Comparison of ENCODE assay signal across 27 mouse cellular contexts in genomic region chr1:82188549-82189231, GRCm38 (mm10). TPM values are rescaled to one million over a fixed set of nuclear protein-coding genes. Genes with fewer than 3 reads are reported as not detected.
DNase-seq lines count a peak whose midpoint lies in the region; ATAC-seq and TF ChIP-seq lines count a peak whose summit lies in the region.
"Had no signal": no experiment of that assay in that cellular context is flagged by ENCODE, and none has a peak within 500 bp of the region (broad histone marks: within the 10 kb centered on the region; RNA-seq: fewer than 3 reads in every experiment).

No protein-coding gene starts in this region.

- no peaks in the 10 kb centered on the region for H3K79me2 ChIP-seq in liver, adult 2 months (ENCODE audit: control insufficient read depth, insufficient read depth, low read length)

- no peak for TF ChIP-seq POLR2A in liver, adult 2 months (IDR thresholded peaks at IDR 0.05; ENCODE audit: extremely low read depth, insufficient read depth, low read length)

- TF ChIP-seq EP300 in liver, postnatal 0 days (IDR thresholded peaks at IDR 0.05; ENCODE audit: low read depth): no peak

- no peak for TF ChIP-seq CTCF in intestine, postnatal 0 days (IDR thresholded peaks at IDR 0.05; ENCODE audit: low read depth)
- TF ChIP-seq CTCF in liver, adult 2 months (IDR thresholded peaks at IDR 0.05; ENCODE audit: low read depth, low read length): no peak
- TF ChIP-seq CTCF in liver, postnatal 0 days (IDR thresholded peaks at IDR 0.05; ENCODE audit: low read depth): no peak

- ATAC-seq in intestine, embryonic 14.5 days (replicated peaks; ENCODE audit: low FRiP score, low TSS enrichment, low read depth): peak; percentile 62; the same call in 1 of the 2 replicates
- no peak for ATAC-seq in intestine, postnatal 0 days
- no peak for ATAC-seq in liver, postnatal 0 days
- ATAC-seq in neural tube, embryonic 15.5 days (ENCODE audit: low FRiP score): peak; percentile 45; the same call in 1 of the 2 replicates
- ATAC-seq: CD4-positive, CD25-positive, alpha-beta regulatory T cell, adult 4 months; forebrain, embryonic 14.5 days had no signal

- WGBS in intestine, embryonic 14.5 days: 67% methylated on average over 10 of the region's 10 CpGs
- WGBS in intestine, postnatal 0 days: 48% methylated on average over 10 of the region's 10 CpGs
- 25% methylated on average over 10 of the region's 10 CpGs for WGBS in liver, adult 2 months
- 71% methylated on average over 10 of the region's 10 CpGs for WGBS in liver, postnatal 0 days (ENCODE audit: insufficient replicate concordance)
- 62% methylated on average over 10 of the region's 10 CpGs for WGBS in neural tube, embryonic 15.5 days
- 89% methylated on average over 10 of the region's 10 CpGs for WGBS in hindbrain, embryonic 10.5 days

- H3K4me1 ChIP-seq in intestine, embryonic 14.5 days (replicated peaks; ENCODE audit: control insufficient read depth, insufficient read depth, low read length): no peaks in the 10 kb centered on the region; the same call in 1 of the 2 replicates
- H3K4me1 ChIP-seq in intestine, postnatal 0 days (replicated peaks; ENCODE audit: control insufficient read depth, insufficient read depth, low read length): no peaks in the 10 kb centered on the region
- H3K4me1 ChIP-seq in liver, adult 2 months (ENCODE audit: control insufficient read depth, insufficient read depth, low read length): peaks cover 16% of the 10 kb centered on the region; the same call in 1 of the 2 replicates
- H3K4me1 ChIP-seq in liver, postnatal 0 days (ENCODE audit: insufficient read depth): peaks cover 7% of the 10 kb centered on the region; the same call in 1 of the 2 replicates
- peaks cover 13% of the 10 kb centered on the region for H3K4me1 ChIP-seq in neural tube, embryonic 15.5 days
- H3K4me1 ChIP-seq in hindbrain, embryonic 10.5 days (replicated peaks): no peaks in the 10 kb centered on the region

- no peaks in the 10 kb centered on the region for H3K27me3 ChIP-seq in intestine, embryonic 14.5 days (replicated peaks; ENCODE audit: control insufficient read depth, insufficient read depth, low read length)
- H3K27me3 ChIP-seq in intestine, postnatal 0 days (replicated peaks; ENCODE audit: control insufficient read depth, insufficient read depth, low read length): no peaks in the 10 kb centered on the region
- H3K27me3 ChIP-seq in liver, adult 2 months (ENCODE audit: control insufficient read depth, insufficient read depth, low read length): no peaks in the 10 kb centered on the region
- no peaks in the 10 kb centered on the region for H3K27me3 ChIP-seq in liver, postnatal 0 days (ENCODE audit: insufficient read depth, low read length)
- no peaks in the 10 kb centered on the region for H3K27me3 ChIP-seq in neural tube, embryonic 15.5 days (replicated peaks)
- H3K27me3 ChIP-seq in hindbrain, embryonic 10.5 days (ENCODE audit: insufficient read depth, poor library complexity, severe bottlenecking): no peaks in the 10 kb centered on the region
- H3K27me3 ChIP-seq: heart, embryonic 13.5 days; hindbrain, embryonic 13.5 days had no signal

- no peaks in the 10 kb centered on the region for H3K36me3 ChIP-seq in intestine, embryonic 14.5 days (ENCODE audit: control insufficient read depth, insufficient read depth, low read length)
- H3K36me3 ChIP-seq in intestine, postnatal 0 days (ENCODE audit: control insufficient read depth, insufficient read depth): no peaks in the 10 kb centered on the region
- no peaks in the 10 kb centered on the region for H3K36me3 ChIP-seq in liver, adult 2 months (ENCODE audit: control insufficient read depth, insufficient read depth, low read length)
- H3K36me3 ChIP-seq in liver, postnatal 0 days (replicated peaks; ENCODE audit: insufficient read depth, low read length): no peaks in the 10 kb centered on the region
- H3K36me3 ChIP-seq in neural tube, embryonic 15.5 days: no peaks in the 10 kb centered on the region
- H3K36me3 ChIP-seq in hindbrain, embryonic 10.5 days: no peaks in the 10 kb centered on the region
- H3K36me3 ChIP-seq: heart, embryonic 10.5 days; heart, embryonic 13.5 days; hindbrain, embryonic 13.5 days had no signal

- no peaks in the 10 kb centered on the region for H3K9me3 ChIP-seq in intestine, embryonic 14.5 days (ENCODE audit: control insufficient read depth, low read length)
- H3K9me3 ChIP-seq in intestine, postnatal 0 days (ENCODE audit: control insufficient read depth): no peaks in the 10 kb centered on the region
- H3K9me3 ChIP-seq in liver, postnatal 0 days (ENCODE audit: low read length): no peaks in the 10 kb centered on the region
- no peaks in the 10 kb centered on the region for H3K9me3 ChIP-seq in neural tube, embryonic 15.5 days (replicated peaks)
- no peaks in the 10 kb centered on the region for H3K9me3 ChIP-seq in hindbrain, embryonic 10.5 days
- H3K9me3 ChIP-seq: heart, embryonic 10.5 days; heart, embryonic 13.5 days; hindbrain, embryonic 13.5 days had no signal

- no peak for DNase-seq in intestine, embryonic 14.5 days (ENCODE audit: low spot score)
- peak; percentile 87 for DNase-seq in liver, adult 2 months (ENCODE audit: extremely low read depth, low read depth, low spot score)
- no peak for DNase-seq in liver, postnatal 0 days
- DNase-seq in gonadal fat pad, adult 2 months (ENCODE audit: low read depth): peak; percentile 60
- no peak for DNase-seq in hindbrain, embryonic 10.5 days (ENCODE audit: low spot score)
- DNase-seq: cerebellum, adult 11-12 months; cerebellum, adult 8-10 months; cerebellum, postnatal 36 days had no signal

- H3K9ac ChIP-seq in intestine, embryonic 14.5 days (ENCODE audit: low read length): no peak overlapping the region
- H3K9ac ChIP-seq in intestine, postnatal 0 days (ENCODE audit: low read depth, low read length): no peak overlapping the region
- H3K9ac ChIP-seq in liver, adult 2 months (ENCODE audit: low read depth, low read length): no peak overlapping the region
- no peak overlapping the region for H3K9ac ChIP-seq in liver, postnatal 0 days (replicated peaks)
- H3K9ac ChIP-seq in neural tube, embryonic 15.5 days (replicated peaks): no peak overlapping the region
- H3K9ac ChIP-seq: forebrain, postnatal 0 days; heart, embryonic 13.5 days; hindbrain, embryonic 13.5 days had no signal

- no peak overlapping the region for H3K4me3 ChIP-seq in intestine, embryonic 14.5 days (ENCODE audit: low read depth, low read length)
- no peak overlapping the region for H3K4me3 ChIP-seq in intestine, postnatal 0 days (ENCODE audit: low read depth, low read length)
- no peak overlapping the region for H3K4me3 ChIP-seq in liver, adult 2 months (ENCODE audit: insufficient read depth, low read depth, low read length)
- H3K4me3 ChIP-seq in liver, postnatal 0 days (ENCODE audit: low read depth, low read length): no peak overlapping the region
- H3K4me3 ChIP-seq in neural tube, embryonic 15.5 days (replicated peaks): no peak overlapping the region
- no peak overlapping the region for H3K4me3 ChIP-seq in hindbrain, embryonic 10.5 days
- H3K4me3 ChIP-seq: gastrocnemius, adult 2 months; heart, adult 2 months; heart, embryonic 10.5 days; heart, embryonic 13.5 days; hindbrain, embryonic 13.5 days had no signal

- H3K27ac ChIP-seq in intestine, embryonic 14.5 days (ENCODE audit: low read depth): no peak overlapping the region
- H3K27ac ChIP-seq in intestine, postnatal 0 days (ENCODE audit: low read depth, low read length): no peak overlapping the region
- H3K27ac ChIP-seq in liver, adult 2 months (replicated peaks; ENCODE audit: insufficient read depth, low read depth, low read length): peak overlapping the region; percentile 58
- no peak overlapping the region for H3K27ac ChIP-seq in liver, postnatal 0 days (ENCODE audit: low read depth)
- H3K27ac ChIP-seq in neural tube, embryonic 15.5 days (replicated peaks): no peak overlapping the region
- no peak overlapping the region for H3K27ac ChIP-seq in hindbrain, embryonic 10.5 days
- H3K27ac ChIP-seq: gastrocnemius, adult 2 months; heart, adult 2 months; heart, embryonic 10.5 days; heart, embryonic 13.5 days; hindbrain, embryonic 13.5 days had no signal

- no peak overlapping the region for H3K4me2 ChIP-seq in intestine, embryonic 14.5 days (ENCODE audit: low read length)
- no peak overlapping the region for H3K4me2 ChIP-seq in intestine, postnatal 0 days (replicated peaks; ENCODE audit: low read depth)
- H3K4me2 ChIP-seq in liver, postnatal 0 days (ENCODE audit: low read depth, low read length): no peak overlapping the region
- no peak overlapping the region for H3K4me2 ChIP-seq in neural tube, embryonic 15.5 days
- H3K4me2 ChIP-seq: heart, embryonic 13.5 days; hindbrain, embryonic 13.5 days had no signal

RNA-seq across cellular contexts. Expression of gene Gm9747, which starts 44.2 kb away (rescaled TPM):
- polyA plus RNA-seq in intestine, embryonic 14.5 days (2014; fragmentation: Nextera tagmentation; extraction: Ambion mirVana): 13.0 and 14.2 TPM in 2 replicates
- 3.6 and 3.8 TPM in 2 replicates for polyA plus RNA-seq in intestine, postnatal 0 days (2015; fragmentation: Nextera tagmentation; extraction: Ambion mirVana)
- total RNA-seq in liver, adult 2 months (2014; rRNA removed): not detected in 2 replicates
- 0.05 TPM in 1 of 2 replicates, not detected in the other for polyA plus RNA-seq in liver, adult 2 months (2012; rRNA removed)
- 3.4 and 3.9 TPM in 2 replicates for polyA plus RNA-seq in liver, postnatal 0 days (2015; fragmentation: Nextera tagmentation; extraction: Ambion mirVana)
- 0.05 and 0.23 TPM in 2 replicates for polyA plus RNA-seq in gonadal fat pad, adult 2 months (2012; rRNA removed)
- polyA plus RNA-seq in neural tube, embryonic 15.5 days (2015; fragmentation: Nextera tagmentation; extraction: Ambion mirVana): 26.1 and 28.6 TPM in 2 replicates
- 23.3 and 25.1 TPM in 2 replicates for polyA plus RNA-seq in hindbrain, embryonic 10.5 days (2016; fragmentation: Nextera tagmentation; extraction: Ambion mirVana)
- total RNA-seq: adrenal gland, adult 2 months; adrenal gland, postnatal 14 days; adrenal gland, postnatal 4 days; forebrain, postnatal 0 days; gastrocnemius, adult 2 months; gastrocnemius, postnatal 14 days; gastrocnemius, postnatal 4 days; heart, adult 2 months; heart, postnatal 14 days; hematopoietic stem cell, adult 5-6 weeks; MEL had no signal
- polyA plus RNA-seq: adrenal gland, adult 2 months; CD4-positive, CD25-positive, alpha-beta regulatory T cell, adult 4 months; cortical plate, adult 2 months had no signal

Comparison
In these comparisons a context has a peak if more than half of its experiments do, and no peak if none do; other contexts are left out.
1. ATAC-seq: peak in intestine, embryonic 14.5 days (single experiment) and neural tube, embryonic 15.5 days (single experiment); none in intestine, postnatal 0 days (single experiment) and liver, postnatal 0 days (single experiment).
2. DNase-seq: peak in liver, adult 2 months (single experiment) and gonadal fat pad, adult 2 months (single experiment); none in intestine, embryonic 14.5 days (single experiment), liver, postnatal 0 days (single experiment) and hindbrain, embryonic 10.5 days (single experiment).